Mouse (Mus musculus): ENCODE data around the gene Klhdc8a. TPM values are rescaled to one million over a fixed set of nuclear protein-coding genes. Genes with fewer than 3 reads are reported as not detected.
A peak's percentile ranks its signal among the peaks of the same experiment; 100 is the strongest.

The Klhdc8a gene
- total RNA-seq, 2 experiments from 2014 or later, result 18.4 to 19.8 TPM

GRCm38 (mm10) chr1:132355841-132356242 lies 57.4 kb downstream of the Klhdc8a start:
- intact Hi-C loops (cut with DNase I), result loop anchor here (2.0 to 10.0 kb wide), 2 partner anchors 43 to 201 kb away; no protein-coding TSS in a partner anchor
- peak; percentile 81 to 85 for DNase-seq (ENCODE audit: extremely low spot score in 1 of 2, low spot score in 2 of 2)

DNA sequence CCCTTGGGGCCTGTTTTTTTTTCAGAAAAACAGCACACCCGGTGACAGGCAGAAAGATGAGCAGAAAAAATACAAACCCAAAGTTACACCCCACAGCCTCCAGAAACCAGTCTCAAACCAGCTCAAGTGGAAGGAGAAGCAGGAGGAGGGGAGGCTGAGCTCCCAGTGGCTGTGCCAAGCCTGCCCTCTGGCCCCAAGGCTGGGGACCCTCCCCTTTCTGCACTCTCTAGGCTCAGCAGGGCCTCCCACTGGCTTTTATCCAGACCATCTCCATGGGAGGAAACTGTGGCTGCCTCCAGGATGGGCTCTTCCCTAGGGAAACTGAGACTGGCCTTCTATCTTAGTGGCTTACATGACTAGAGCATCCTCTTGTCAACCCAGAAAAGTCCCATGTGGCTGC lies 58.4 kb downstream of the Klhdc8a start:
- intact Hi-C loops (cut with DNase I), result loop anchor here (10.0 kb wide), 1 partner anchor 202 kb away; no protein-coding TSS in a partner anchor
- no peak for DNase-seq (ENCODE audit: extremely low spot score in 1 of 2, low spot score in 2 of 2)

Other genes starting within 250 kb of the Klhdc8a start
- 10 to 100 TPM; 65.1 to 74.0 TPM for gene Mfsd4a, start 230.6 kb upstream of the Klhdc8a start, total RNA-seq (2021)
- gene Cdk18, start 158.9 kb upstream of the Klhdc8a start, total RNA-seq (2021), result 10 to 100 TPM; 17.6 to 19.9 TPM
- 1 to 10 TPM; 4.4 to 5.2 TPM for gene Lemd1, start 107.2 kb upstream of the Klhdc8a start, total RNA-seq (2021)
- 1 to 10 TPM; 3.2 TPM for gene AC124108.1, start 107.2 kb upstream of the Klhdc8a start, total RNA-seq (2021)
- not detected for gene Gm10188, start 68.9 kb upstream of the Klhdc8a start, total RNA-seq (2021)
- gene Nuak2, start 17.5 kb downstream of the Klhdc8a start, total RNA-seq (2021), result 1 to 10 TPM; 1.1 to 1.3 TPM
- gene Tmcc2, start 92.7 kb downstream of the Klhdc8a start, total RNA-seq (2021), result 100 to 1,000 TPM; 141 to 143 TPM
- gene Dstyk, start 118.9 kb downstream of the Klhdc8a start, total RNA-seq (2021), result 10 to 100 TPM; 27.2 to 28.4 TPM
- 10 to 100 TPM; 29.4 to 37.4 TPM for gene Rbbp5, start 178.7 kb downstream of the Klhdc8a start, total RNA-seq (2021)
- 1 to 10 TPM; 2.1 to 2.3 TPM for gene Tmem81, start 207.6 kb downstream of the Klhdc8a start, total RNA-seq (2021)
- gene Cntn2, start 244.6 kb downstream of the Klhdc8a start, total RNA-seq (2021), result 10 to 100 TPM; 52.2 to 57.0 TPM